Mouse (Mus musculus) heart, embryonic 11.5 days (tissue): Measurements from ENCODE around the gene Otos. TPM values are rescaled to one million over a fixed set of nuclear protein-coding genes. Genes with fewer than 3 reads are reported as not detected.

Source experiments
- ATAC-seq: fragments of 200-750 bp; cut with Nextera tagmentation; replicated peaks from 2 replicates; pipeline ENCODE4 v1.8.0; 2017; ENCODE audit warnings: moderate library complexity; ENCODE audit not compliant: insufficient number of reproducible peaks, low FRiP score, low TSS enrichment
- H3K27ac ChIP-seq: fragments of 300-500 bp; sonication (generic); 2 replicates; pipeline ENCODE4 v1.5.1; 2014; ENCODE audit warnings: mild to moderate bottlenecking, low read depth, low read length
- H3K27me3 ChIP-seq: fragments of 300-500 bp; sonication (generic); 2 replicates; pipeline ENCODE4 v1.6.1; 2014; ENCODE audit warnings: mild to moderate bottlenecking, low read length, mixed read lengths; ENCODE audit not compliant: control insufficient read depth, insufficient read depth
- H3K36me3 ChIP-seq: fragments of 300-500 bp; sonication (generic); 2 replicates; pipeline ENCODE4 v1.6.1; 2014; ENCODE audit warnings: mild to moderate bottlenecking, low read length, moderate library complexity, mixed read lengths; ENCODE audit not compliant: control insufficient read depth, insufficient read depth
- H3K4me1 ChIP-seq: fragments of 300-500 bp; sonication (generic); 2 replicates; pipeline ENCODE4 v1.6.1; 2014; ENCODE audit warnings: low read length; ENCODE audit not compliant: control insufficient read depth, insufficient read depth
- H3K4me2 ChIP-seq: fragments of 300-500 bp; sonication (generic); 2 replicates; pipeline ENCODE4 v1.6.1; 2014; ENCODE audit warnings: mild to moderate bottlenecking, moderate library complexity
- H3K4me3 ChIP-seq: fragments of 300-500 bp; sonication (generic); 2 replicates; pipeline ENCODE4 v1.5.1; 2014; ENCODE audit warnings: low read depth, low read length
- H3K9ac ChIP-seq: fragments of 300-500 bp; sonication (generic); 2 replicates; pipeline ENCODE4 v1.6.1; 2014; ENCODE audit warnings: mild to moderate bottlenecking, low read depth, low read length, moderate library complexity
- H3K9me3 ChIP-seq: fragments of 300-500 bp; sonication (generic); replicated peaks from 2 replicates; pipeline ENCODE4 v1.6.1; 2016; ENCODE audit warnings: low read length; ENCODE audit not compliant: control insufficient read depth
- WGBS: fragments of 180-500 bp; shearing (Covaris S2); extraction: QIAGEN DNeasy Blood & Tissue Kit; methylation state at CpG from one replicate; pipeline ENCODE4 v1.1.7; 2014; ENCODE audit not compliant: insufficient replicate concordance; 5-methylcytosine and 5-hydroxymethylcytosine counted together
- polyA plus RNA-seq: library from polyadenylated mRNA; unstranded; fragments of >200 nt; fragmentation: Nextera tagmentation; extraction: Ambion mirVana; gene quantifications from 2 replicates; pipeline ENCODE4 v1.2.1, GENCODE M21; 2014

The Otos gene
- polyA plus RNA-seq, 1 experiment from 2014 or later: not detected

- Histone ChIP-seq H3K36me3 (peaks cover 3% of the 10 kb centered on the region), H3K9ac (no peak overlapping the region), H3K4me1 (peaks cover 2% of the 10 kb centered on the region; the same call in 1 of the 2 replicates), H3K9me3 (no peaks in the 10 kb centered on the region), H3K27me3 (no peaks in the 10 kb centered on the region), H3K4me3 (no peak overlapping the region), H3K27ac (no peak overlapping the region), H3K4me2 (no peak overlapping the region)
- WGBS: 87% methylated on average over 4 of the region's 4 CpGs
- ATAC-seq: no peak
These were observed 13.6 kb downstream of the Otos start for GRCm38 (mm10) chr1:92634976-92635599.

GRCm38 (mm10) chr1:92634569-92634968 lies 14.1 kb downstream of the Otos start:
- WGBS: 53% methylated on average over 1 of the region's 1 CpGs

GRCm38 (mm10) chr1:92633726-92634125 lies 14.9 kb downstream of the Otos start:
- Histone ChIP-seq H3K9ac (0 out of 2 replicates have a peak overlapping the region, but pooled peaks have one; percentile 2), H3K36me3 (peaks cover 3% of the 10 kb centered on the region), H3K9me3 (no peaks in the 10 kb centered on the region), H3K4me2 (no peak overlapping the region), H3K4me3 (no peak overlapping the region), H3K27ac (no peak overlapping the region), H3K4me1 (no peaks in the 10 kb centered on the region), H3K27me3 (no peaks in the 10 kb centered on the region)
- ATAC-seq: no peak
- 82% methylated on average over 8 of the region's 8 CpGs for WGBS

More at GRCm38 (mm10) chr1:92634569-92634968, 14.1 kb downstream of the Otos start:
- Histone ChIP-seq H3K27ac (no peak overlapping the region), H3K27me3 (no peaks in the 10 kb centered on the region), H3K4me3 (no peak overlapping the region), H3K4me1 (no peaks in the 10 kb centered on the region), H3K9ac (no peak overlapping the region), H3K36me3 (peaks cover 3% of the 10 kb centered on the region), H3K9me3 (no peaks in the 10 kb centered on the region), H3K4me2 (no peak overlapping the region)
- ATAC-seq: no peak

GRCm38 (mm10) chr1:92632948-92633347 lies 15.7 kb downstream of the Otos start:
- no peaks in the 10 kb centered on the region for H3K4me1 ChIP-seq
- H3K27ac ChIP-seq: no peak overlapping the region
- no peaks in the 10 kb centered on the region for H3K9me3 ChIP-seq
- no peaks in the 10 kb centered on the region for H3K27me3 ChIP-seq
- H3K4me3 ChIP-seq: no peak overlapping the region
- ATAC-seq: no peak
- no peak overlapping the region for H3K4me2 ChIP-seq
- peaks cover 3% of the 10 kb centered on the region for H3K36me3 ChIP-seq
- 63% methylated on average over 6 of the region's 6 CpGs for WGBS
- H3K9ac ChIP-seq: no peak overlapping the region

- no peak overlapping the region for H3K4me3 ChIP-seq
- no peaks in the 10 kb centered on the region for H3K9me3 ChIP-seq
- no peak overlapping the region for H3K4me2 ChIP-seq
- 70% methylated on average over 5 of the region's 5 CpGs for WGBS
- H3K9ac ChIP-seq: no peak overlapping the region
- H3K27ac ChIP-seq: no peak overlapping the region
- ATAC-seq: no peak
- H3K4me1 ChIP-seq: no peaks in the 10 kb centered on the region
- peaks cover 3% of the 10 kb centered on the region for H3K36me3 ChIP-seq
- no peaks in the 10 kb centered on the region for H3K27me3 ChIP-seq
These were observed 16.4 kb downstream of the Otos start for GRCm38 (mm10) chr1:92632196-92632595.

- no peaks in the 10 kb centered on the region for H3K36me3 ChIP-seq
- H3K27ac ChIP-seq: no peak overlapping the region
- no peak overlapping the region for H3K9ac ChIP-seq
- no peaks in the 10 kb centered on the region for H3K9me3 ChIP-seq
- H3K4me3 ChIP-seq: no peak overlapping the region
- no peaks in the 10 kb centered on the region for H3K27me3 ChIP-seq
- WGBS: 62% methylated on average over 4 of the region's 4 CpGs
- H3K4me2 ChIP-seq: no peak overlapping the region
- no peak for ATAC-seq
- no peaks in the 10 kb centered on the region for H3K4me1 ChIP-seq
These were observed 20.4 kb downstream of the Otos start for GRCm38 (mm10) chr1:92628227-92628626.

- 52% methylated on average over 4 of the region's 4 CpGs for WGBS
- ATAC-seq: no peak
These were observed 30.3 kb downstream of the Otos start for GRCm38 (mm10) chr1:92618360-92618759.

GRCm38 (mm10) chr1:92617488-92617887 lies 31.2 kb downstream of the Otos start, which contains the start of gene Olfr12:
Gene Olfr12 (plus strand): TSS chr1:92617788.
- H3K27ac ChIP-seq: no peak within 1 kb of the TSS
- H3K9me3 ChIP-seq: no peaks in the 10 kb centered on the region
- WGBS: 63% methylated on average over 2 of the region's 2 CpGs
- no peaks in the 10 kb centered on the region for H3K27me3 ChIP-seq
- H3K4me1 ChIP-seq: no peaks in the 10 kb centered on the region
- H3K4me3 ChIP-seq: no peak within 1 kb of the TSS
- no peak within 1 kb of the TSS for H3K4me2 ChIP-seq
- no peaks in the 10 kb centered on the region for H3K36me3 ChIP-seq
- H3K9ac ChIP-seq: no peak within 1 kb of the TSS
- ATAC-seq: no peak

More at GRCm38 (mm10) chr1:92618360-92618759, 30.3 kb downstream of the Otos start:
- H3K27me3 ChIP-seq: no peaks in the 10 kb centered on the region
- no peaks in the 10 kb centered on the region for H3K36me3 ChIP-seq
- H3K4me2 ChIP-seq: no peak overlapping the region
- H3K4me3 ChIP-seq: no peak overlapping the region
- no peak overlapping the region for H3K27ac ChIP-seq
- H3K9me3 ChIP-seq: no peaks in the 10 kb centered on the region
- H3K9ac ChIP-seq: no peak overlapping the region
- H3K4me1 ChIP-seq: no peaks in the 10 kb centered on the region

GRCm38 (mm10) chr1:92616046-92616445 lies 32.6 kb downstream of the Otos start:
- WGBS: 71% methylated on average over 1 of the region's 1 CpGs
- Histone ChIP-seq H3K27ac (no peak overlapping the region), H3K4me2 (no peak overlapping the region), H3K9ac (no peak overlapping the region), H3K27me3 (peaks cover 2% of the 10 kb centered on the region; the same call in 1 of the 2 replicates), H3K36me3 (no peaks in the 10 kb centered on the region), H3K4me3 (no peak overlapping the region), H3K9me3 (no peaks in the 10 kb centered on the region), H3K4me1 (no peaks in the 10 kb centered on the region)
- ATAC-seq: no peak
